Mouse (Mus musculus) heart, adult 8-10 months (tissue): ENCODE measurements at regions not wholly inside any gene's neighbourhood (a gene's known extent, or its start where the extent isn't known, plus 50 kb on each side); places are given as distances from the start of the nearest gene placed in this dataset.
A peak's percentile ranks its signal among the peaks of the same experiment; 100 is the strongest.

Experiments
- DNase-seq: peaks from one replicate; pipeline ENCODE4 v3.0.0; 2022; ENCODE audit warnings: low spot score

- DNase-seq, result no peak
Observed at GRCm38 (mm10) chr2:74354591-74354990, 224.6 kb downstream of the Lnpk start.

- DNase-seq, result no peak
Observed at GRCm38 (mm10) chr2:74349809-74350208, 229.4 kb downstream of the Lnpk start.

- DNase-seq, result no peak
Observed at GRCm38 (mm10) chr2:74306301-74306700, 272.9 kb downstream of the Lnpk start.

GRCm38 (mm10) chr2:74300885-74301451 is 278.3 kb downstream of the Lnpk start:
- no peak for DNase-seq

- peak; percentile 18 for DNase-seq
Observed at GRCm38 (mm10) chr2:74300366-74300791, 278.9 kb downstream of the Lnpk start.

- DNase-seq, result no peak
Observed at GRCm38 (mm10) chr2:74292641-74293040, 286.6 kb downstream of the Lnpk start.

GRCm38 (mm10) chr2:74291416-74292396 is 287.5 kb downstream of the Lnpk start:
- no peak for DNase-seq

GRCm38 (mm10) chr2:74285624-74286023 is 293.6 kb downstream of the Lnpk start:
- no peak for DNase-seq

- DNase-seq, result no peak
Observed at GRCm38 (mm10) chr2:74264963-74265362, 314.3 kb downstream of the Lnpk start.

- no peak for DNase-seq
Observed at GRCm38 (mm10) chr2:74257034-74257781, 322.0 kb downstream of the Lnpk start.

GRCm38 (mm10) chr2:74247521-74247920 is 331.7 kb downstream of the Lnpk start:
- DNase-seq, result no peak

- no peak for DNase-seq
Observed at GRCm38 (mm10) chr2:74246631-74247030, 332.6 kb downstream of the Lnpk start.

GRCm38 (mm10) chr2:74244203-74244602 is 333.1 kb upstream of the Atp5g3 start:
- DNase-seq, result no peak

- DNase-seq, result no peak
Observed at GRCm38 (mm10) chr2:74243801-74244200, 332.7 kb upstream of the Atp5g3 start.

- DNase-seq, result no peak
Observed at GRCm38 (mm10) chr2:74239586-74239985, 328.5 kb upstream of the Atp5g3 start.

GRCm38 (mm10) chr2:74217437-74217836 is 306.3 kb upstream of the Atp5g3 start:
- DNase-seq, result no peak

GRCm38 (mm10) chr2:74210210-74210609 is 299.1 kb upstream of the Atp5g3 start:
- no peak for DNase-seq

- no peak for DNase-seq
Observed at GRCm38 (mm10) chr2:74209421-74209917, 298.3 kb upstream of the Atp5g3 start.

- DNase-seq, result no peak
Observed at GRCm38 (mm10) chr2:74207440-74207839, 296.3 kb upstream of the Atp5g3 start.

- no peak for DNase-seq
Observed at GRCm38 (mm10) chr2:74202776-74203175, 291.6 kb upstream of the Atp5g3 start.

- DNase-seq, result no peak
Observed at GRCm38 (mm10) chr2:74201608-74202323, 290.6 kb upstream of the Atp5g3 start.
